Mouse (Mus musculus) neural tube, embryonic 13.5 days (tissue): ENCODE data around the gene Sptssa. TPM values are rescaled to one million over a fixed set of nuclear protein-coding genes. Genes with fewer than 3 reads are reported as not detected.
"Not testable (repeated sequence)": the region's sequence is repeated elsewhere in the genome, so short reads cannot be mapped to it uniquely, and the experiment has no call there.

Experiments used
- ATAC-seq: fragments of 200-750 bp; cut with Nextera tagmentation; 2 replicates; pipeline ENCODE4 v1.8.0; 2017; ENCODE audit warnings: low read depth, mild to moderate bottlenecking, moderate TSS enrichment, moderate library complexity
- H3K27ac ChIP-seq: fragments of 300-500 bp; sonication (generic); replicated peaks from 2 replicates; pipeline ENCODE4 v1.5.1; 2015; ENCODE audit warnings: moderate library complexity, mild to moderate bottlenecking, inconsistent platforms
- H3K27me3 ChIP-seq: fragments of 300-500 bp; sonication (generic); 2 replicates; pipeline ENCODE4 v1.6.1; 2015; ENCODE audit warnings: mild to moderate bottlenecking, inconsistent platforms
- H3K36me3 ChIP-seq: fragments of 300-500 bp; sonication (generic); 2 replicates; pipeline ENCODE4 v1.6.1; 2015; ENCODE audit warnings: mild to moderate bottlenecking, inconsistent platforms
- H3K4me1 ChIP-seq: fragments of 300-500 bp; sonication (generic); replicated peaks from 2 replicates; pipeline ENCODE4 v1.6.1; 2015; ENCODE audit warnings: inconsistent platforms
- H3K4me2 ChIP-seq: fragments of 300-500 bp; sonication (generic); 2 replicates; pipeline ENCODE4 v1.6.1; 2015; ENCODE audit warnings: inconsistent platforms, mild to moderate bottlenecking, moderate library complexity
- H3K4me3 ChIP-seq: fragments of 300-500 bp; sonication (generic); 2 replicates; pipeline ENCODE4 v1.5.1; 2015; ENCODE audit warnings: mild to moderate bottlenecking, inconsistent platforms
- H3K9ac ChIP-seq: fragments of 300-500 bp; sonication (generic); 2 replicates; pipeline ENCODE4 v1.6.1; 2015; ENCODE audit warnings: moderate library complexity, mild to moderate bottlenecking, inconsistent platforms
- H3K9me3 ChIP-seq: fragments of 300-500 bp; sonication (generic); 2 replicates; pipeline ENCODE4 v1.6.1; 2016; ENCODE audit warnings: inconsistent platforms
- WGBS: fragments of 180-500 bp; shearing (Covaris S2); methylation state at CpG from one replicate; pipeline ENCODE4 v1.1.7; 2015; 5-methylcytosine and 5-hydroxymethylcytosine counted together
- polyA plus RNA-seq: library from polyadenylated mRNA; unstranded; fragments of >200 nt; fragmentation: Nextera tagmentation; extraction: Ambion mirVana; gene quantifications from 2 replicates; pipeline ENCODE4 v1.2.1, GENCODE M21; 2015

The Sptssa gene
- polyA plus RNA-seq, 1 experiment from 2014 or later: 203 TPM

- no peak overlapping the region for H3K9ac ChIP-seq
- H3K36me3 ChIP-seq: peaks cover 72% of the 10 kb centered on the region
- no peaks in the 10 kb centered on the region for H3K27me3 ChIP-seq
- H3K27ac ChIP-seq: no peak overlapping the region
- no peak for ATAC-seq
- no peak overlapping the region for H3K4me3 ChIP-seq
- 82% methylated on average over 4 of the region's 4 CpGs for WGBS
- no peaks in the 10 kb centered on the region for H3K9me3 ChIP-seq
- no peaks in the 10 kb centered on the region for H3K4me1 ChIP-seq
- no peak overlapping the region for H3K4me2 ChIP-seq
Observed at GRCm38 (mm10) chr12:54671262-54671661, 14.9 kb upstream of the Sptssa start.

GRCm38 (mm10) chr12:54668141-54668540 is 11.8 kb upstream of the Sptssa start:
- H3K27ac ChIP-seq: no peak overlapping the region
- WGBS: 90% methylated on average over 1 of the region's 1 CpGs
- H3K9me3 ChIP-seq: no peaks in the 10 kb centered on the region

GRCm38 (mm10) chr12:54665526-54665925 is 9.2 kb upstream of the Sptssa start:
- H3K36me3 ChIP-seq: peaks cover 22% of the 10 kb centered on the region
- no peaks in the 10 kb centered on the region for H3K4me1 ChIP-seq

More at GRCm38 (mm10) chr12:54668141-54668540, 11.8 kb upstream of the Sptssa start:
- Histone ChIP-seq H3K27me3 (no peaks in the 10 kb centered on the region), H3K9ac (no peak overlapping the region), H3K4me3 (no peak overlapping the region), H3K4me1 (no peaks in the 10 kb centered on the region), H3K36me3 (peaks cover 46% of the 10 kb centered on the region), H3K4me2 (no peak overlapping the region)
- no peak for ATAC-seq

GRCm38 (mm10) chr12:54661470-54661869 is 5.1 kb upstream of the Sptssa start:
- not testable (repeated sequence) for H3K36me3 ChIP-seq, H3K9ac ChIP-seq, ATAC-seq, H3K4me2 ChIP-seq, H3K9me3 ChIP-seq, H3K27ac ChIP-seq, H3K4me3 ChIP-seq, H3K4me1 ChIP-seq, H3K27me3 ChIP-seq
- WGBS: 81% methylated on average over 5 of the region's 5 CpGs

More at GRCm38 (mm10) chr12:54665526-54665925, 9.2 kb upstream of the Sptssa start:
- no peaks in the 10 kb centered on the region for H3K9me3 ChIP-seq
- no peak overlapping the region for H3K4me3 ChIP-seq
- H3K27me3 ChIP-seq: no peaks in the 10 kb centered on the region
- H3K4me2 ChIP-seq: no peak overlapping the region
- H3K9ac ChIP-seq: no peak overlapping the region
- ATAC-seq: no peak
- H3K27ac ChIP-seq: no peak overlapping the region
- WGBS: 83% methylated on average over 6 of the region's 6 CpGs

- H3K4me1 ChIP-seq: peaks cover 17% of the 10 kb centered on the region
Observed at GRCm38 (mm10) chr12:54659901-54660300, 3.5 kb upstream of the Sptssa start.

GRCm38 (mm10) chr12:54658425-54659092 is 2.2 kb upstream of the Sptssa start:
- Histone ChIP-seq H3K9ac (no peak overlapping the region), H3K27me3 (no peaks in the 10 kb centered on the region), H3K4me1 (peaks cover 30% of the 10 kb centered on the region), H3K4me2 (no peak overlapping the region), H3K36me3 (no peaks in the 10 kb centered on the region), H3K4me3 (no peak overlapping the region), H3K27ac (no peak overlapping the region), H3K9me3 (no peaks in the 10 kb centered on the region)
- no peak for ATAC-seq
- WGBS: 76% methylated on average over 7 of the region's 7 CpGs

More at GRCm38 (mm10) chr12:54659901-54660300, 3.5 kb upstream of the Sptssa start:
- ATAC-seq: no peak
- Histone ChIP-seq H3K9ac (no peak overlapping the region), H3K36me3 (no peaks in the 10 kb centered on the region), H3K27me3 (no peaks in the 10 kb centered on the region), H3K4me3 (no peak overlapping the region), H3K9me3 (no peaks in the 10 kb centered on the region), H3K27ac (no peak overlapping the region), H3K4me2 (no peak overlapping the region)
- WGBS: 90% methylated on average over 3 of the region's 3 CpGs

- H3K36me3 ChIP-seq: no peaks in the 10 kb centered on the region
- no peak overlapping the region for H3K27ac ChIP-seq
- no peak for ATAC-seq
- WGBS: 96% methylated on average over 5 of the region's 5 CpGs
- no peak overlapping the region for H3K4me2 ChIP-seq
- peaks cover 32% of the 10 kb centered on the region for H3K4me1 ChIP-seq
- no peak overlapping the region for H3K4me3 ChIP-seq
- H3K9me3 ChIP-seq: no peaks in the 10 kb centered on the region
- H3K27me3 ChIP-seq: no peaks in the 10 kb centered on the region
- no peak overlapping the region for H3K9ac ChIP-seq
Observed at GRCm38 (mm10) chr12:54657951-54658350, 1.6 kb upstream of the Sptssa start.

- Histone ChIP-seq H3K27ac (no peak overlapping the region), H3K9ac (0 out of 2 replicates have a peak overlapping the region, but pooled peaks have one; percentile 85)
Observed at GRCm38 (mm10) chr12:54657226-54657625, 853 bp upstream of the Sptssa start.

GRCm38 (mm10) chr12:54656039-54656395 is 356 bp downstream of the Sptssa start:
- Histone ChIP-seq H3K27me3 (no peaks in the 10 kb centered on the region), H3K4me3 (peak overlapping the region; percentile 67), H3K9me3 (no peaks in the 10 kb centered on the region), H3K36me3 (no peaks in the 10 kb centered on the region), H3K4me1 (peaks cover 50% of the 10 kb centered on the region), H3K9ac (peak overlapping the region; percentile 85), H3K27ac (peak overlapping the region; percentile 87), H3K4me2 (peak overlapping the region; percentile 63)
- peak; percentile 60 for ATAC-seq
- 0% methylated on average over 22 of the region's 22 CpGs for WGBS

More at GRCm38 (mm10) chr12:54657226-54657625, 853 bp upstream of the Sptssa start:
- H3K4me3 ChIP-seq: peak overlapping the region; percentile 67
- peaks cover 39% of the 10 kb centered on the region for H3K4me1 ChIP-seq
- WGBS: 63% methylated on average over 2 of the region's 2 CpGs
- no peaks in the 10 kb centered on the region for H3K27me3 ChIP-seq
- peak overlapping the region; percentile 63 for H3K4me2 ChIP-seq
- no peak for ATAC-seq
- H3K9me3 ChIP-seq: no peaks in the 10 kb centered on the region
- H3K36me3 ChIP-seq: no peaks in the 10 kb centered on the region

GRCm38 (mm10) chr12:54655292-54656038 is 908 bp downstream of the Sptssa start:
- no peak for ATAC-seq
- WGBS: 26% methylated on average over 16 of the region's 16 CpGs
- H3K4me3 ChIP-seq: peak overlapping the region; percentile 67
- peak overlapping the region; percentile 87 for H3K27ac ChIP-seq
- no peaks in the 10 kb centered on the region for H3K36me3 ChIP-seq
- H3K9ac ChIP-seq: peak overlapping the region; percentile 85
- H3K27me3 ChIP-seq: no peaks in the 10 kb centered on the region
- peak overlapping the region; percentile 63 for H3K4me2 ChIP-seq
- H3K9me3 ChIP-seq: no peaks in the 10 kb centered on the region
- H3K4me1 ChIP-seq: peaks cover 54% of the 10 kb centered on the region

GRCm38 (mm10) chr12:54654741-54655140 is 1.6 kb downstream of the Sptssa start:
- Histone ChIP-seq H3K27ac (no peak overlapping the region), H3K4me1 (peaks cover 55% of the 10 kb centered on the region), H3K9ac (peak overlapping the region; percentile 85; the same call in 1 of the 2 replicates), H3K4me2 (peak overlapping the region; percentile 63), H3K36me3 (no peaks in the 10 kb centered on the region), H3K27me3 (no peaks in the 10 kb centered on the region), H3K9me3 (no peaks in the 10 kb centered on the region), H3K4me3 (peak overlapping the region; percentile 67)
- no peak for ATAC-seq
- 95% methylated on average over 1 of the region's 1 CpGs for WGBS

- no peak for ATAC-seq
- H3K9me3 ChIP-seq: no peaks in the 10 kb centered on the region
- H3K4me1 ChIP-seq: peaks cover 55% of the 10 kb centered on the region
- H3K27ac ChIP-seq: no peak overlapping the region
- 0 out of 2 replicates have a peak overlapping the region, but pooled peaks have one; percentile 85 for H3K9ac ChIP-seq
- no peaks in the 10 kb centered on the region for H3K27me3 ChIP-seq
- H3K4me2 ChIP-seq: peak overlapping the region; percentile 63
- peak overlapping the region; percentile 67; the same call in 1 of the 2 replicates for H3K4me3 ChIP-seq
- H3K36me3 ChIP-seq: no peaks in the 10 kb centered on the region
- 88% methylated on average over 4 of the region's 4 CpGs for WGBS
Observed at GRCm38 (mm10) chr12:54654141-54654540, 2.2 kb downstream of the Sptssa start.
